Mouse (Mus musculus) neural tube, embryonic 14.5 days (tissue): ENCODE results near the gene Tns2. TPM values are rescaled to one million over a fixed set of nuclear protein-coding genes. Genes with fewer than 3 reads are reported as not detected.

Experiments used
- ATAC-seq: fragments of 200-750 bp; cut with Nextera tagmentation; 2 replicates; pipeline ENCODE4 v1.8.0; 2017; ENCODE audit warnings: low read depth, mild to moderate bottlenecking, moderate TSS enrichment, moderate library complexity
- H3K27ac ChIP-seq: fragments of 300-500 bp; sonication (generic); 2 replicates; pipeline ENCODE4 v1.5.1; 2014; ENCODE audit warnings: low read depth, mild to moderate bottlenecking, control low read depth, low read length, moderate library complexity, mixed read lengths
- H3K27me3 ChIP-seq: fragments of 300-500 bp; sonication (generic); 2 replicates; pipeline ENCODE4 v1.6.1; 2014; ENCODE audit warnings: low read length; ENCODE audit not compliant: control insufficient read depth, insufficient read depth
- H3K36me3 ChIP-seq: fragments of 300-500 bp; sonication (generic); 2 replicates; pipeline ENCODE4 v1.6.1; 2014; ENCODE audit warnings: low read length, mixed read lengths; ENCODE audit not compliant: control insufficient read depth, insufficient read depth
- H3K4me1 ChIP-seq: fragments of 300-500 bp; sonication (generic); 2 replicates; pipeline ENCODE4 v1.6.1; 2014; ENCODE audit warnings: low read length; ENCODE audit not compliant: control insufficient read depth, insufficient read depth
- H3K4me2 ChIP-seq: fragments of 300-500 bp; sonication (generic); 2 replicates; pipeline ENCODE4 v1.6.1; 2014; ENCODE audit warnings: mild to moderate bottlenecking, low read depth, low read length, control low read depth
- H3K4me3 ChIP-seq: fragments of 300-500 bp; sonication (generic); 2 replicates; pipeline ENCODE4 v1.5.1; 2014; ENCODE audit warnings: low read depth, low read length, control low read depth, mixed read lengths
- H3K9ac ChIP-seq: fragments of 300-500 bp; sonication (generic); replicated peaks from 2 replicates; pipeline ENCODE4 v1.6.1; 2014; ENCODE audit warnings: low read depth, mild to moderate bottlenecking, control low read depth, low read length, mixed read lengths
- H3K9me3 ChIP-seq: fragments of 300-500 bp; sonication (generic); 2 replicates; pipeline ENCODE4 v1.6.1; 2016; ENCODE audit warnings: low read length; ENCODE audit not compliant: control insufficient read depth
- WGBS: fragments of 180-500 bp; shearing (Covaris S2); extraction: QIAGEN DNeasy Blood & Tissue Kit; methylation state at CpG from one replicate; pipeline ENCODE4 v1.1.7; 2014; 5-methylcytosine and 5-hydroxymethylcytosine counted together
- polyA plus RNA-seq: library from polyadenylated mRNA; unstranded; fragments of >200 nt; fragmentation: Nextera tagmentation; extraction: Ambion mirVana; gene quantifications from 2 replicates; pipeline ENCODE4 v1.2.1, GENCODE M21; 2014

The Tns2 gene
- polyA plus RNA-seq, 1 experiment from 2014 or later: 4.3 TPM

GRCm38 (mm10) chr15:102105764-102106730, 5.8 kb downstream of the Tns2 start:
- H3K9me3 ChIP-seq: no peaks in the 10 kb centered on the region
- peaks cover 3% of the 10 kb centered on the region; the same call in 1 of the 2 replicates for H3K4me1 ChIP-seq
- H3K4me2 ChIP-seq: peak overlapping the region; percentile 41
- H3K9ac ChIP-seq: no peak overlapping the region
- H3K36me3 ChIP-seq: no peaks in the 10 kb centered on the region
- H3K27me3 ChIP-seq: peaks cover 18% of the 10 kb centered on the region
- H3K27ac ChIP-seq: no peak overlapping the region
- ATAC-seq: no peak
- 29% methylated on average over 18 of the region's 18 CpGs for WGBS
- no peak overlapping the region; the same call in 1 of the 2 replicates for H3K4me3 ChIP-seq

GRCm38 (mm10) chr15:102106754-102107456, 6.7 kb downstream of the Tns2 start:
- Histone ChIP-seq H3K36me3 (no peaks in the 10 kb centered on the region), H3K4me3 (peak overlapping the region; percentile 24), H3K9me3 (no peaks in the 10 kb centered on the region), H3K4me2 (peak overlapping the region; percentile 41), H3K27ac (no peak overlapping the region), H3K27me3 (peaks cover 18% of the 10 kb centered on the region), H3K4me1 (no peaks in the 10 kb centered on the region; the same call in 1 of the 2 replicates), H3K9ac (peak overlapping the region; percentile 12; the same call in 1 of the 2 replicates)
- WGBS: 6% methylated on average over 38 of the region's 38 CpGs
- 0 out of 2 replicates have a peak, but pooled peaks have one; percentile 12 for ATAC-seq

GRCm38 (mm10) chr15:102107689-102108573, 7.7 kb downstream of the Tns2 start:
- H3K27me3 ChIP-seq: peaks cover 18% of the 10 kb centered on the region
- no peak overlapping the region for H3K4me2 ChIP-seq
- no peak overlapping the region for H3K27ac ChIP-seq
- no peak overlapping the region; the same call in 1 of the 2 replicates for H3K4me3 ChIP-seq
- no peak for ATAC-seq
- H3K9me3 ChIP-seq: no peaks in the 10 kb centered on the region
- no peaks in the 10 kb centered on the region for H3K4me1 ChIP-seq
- no peaks in the 10 kb centered on the region for H3K36me3 ChIP-seq
- no peak overlapping the region for H3K9ac ChIP-seq
- WGBS: 36% methylated on average over 13 of the region's 13 CpGs

DNA sequence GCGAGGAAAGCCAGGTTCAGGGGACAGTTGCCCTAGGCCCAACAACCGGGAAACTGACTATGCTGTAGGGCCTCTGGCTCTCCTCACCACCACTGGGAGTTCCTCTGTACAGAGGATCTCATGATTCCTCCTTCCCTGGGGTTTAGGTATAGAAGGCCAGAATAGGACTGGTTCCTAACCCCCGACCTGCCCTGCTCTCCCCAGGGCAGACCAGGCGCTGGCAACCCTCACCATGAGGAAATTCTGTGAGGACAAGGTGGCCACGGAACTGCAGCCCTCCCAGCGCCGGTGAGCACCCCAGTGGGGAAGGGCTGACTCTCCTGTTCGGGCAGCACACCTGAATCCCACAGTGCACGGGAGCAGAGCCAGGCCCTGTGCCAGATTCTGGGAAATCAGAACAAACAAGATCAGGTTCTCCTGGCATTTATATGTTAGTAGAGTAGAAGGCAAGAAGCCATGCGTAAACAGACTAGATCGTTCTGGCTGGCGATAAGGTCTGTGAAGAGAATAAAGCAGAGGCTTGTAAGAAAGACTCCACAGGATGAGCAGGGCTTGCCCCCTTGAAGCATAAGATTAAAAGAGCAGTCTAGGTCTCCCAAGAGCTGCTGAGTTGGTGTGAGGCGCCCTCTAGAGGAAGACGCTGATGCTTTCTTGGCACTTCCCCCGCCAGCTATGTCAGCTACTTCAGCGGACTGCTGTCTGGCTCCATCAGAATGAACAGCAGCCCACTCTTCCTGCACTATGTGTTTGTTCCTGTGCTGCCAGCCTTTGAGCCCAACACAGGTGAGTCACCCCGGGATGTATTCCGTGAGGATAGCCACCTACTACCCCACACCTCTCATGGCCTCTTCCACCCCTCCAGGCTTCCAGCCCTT, 8.7 kb downstream of the Tns2 start:
- 52% methylated on average over 18 of the region's 18 CpGs for WGBS

DNA sequence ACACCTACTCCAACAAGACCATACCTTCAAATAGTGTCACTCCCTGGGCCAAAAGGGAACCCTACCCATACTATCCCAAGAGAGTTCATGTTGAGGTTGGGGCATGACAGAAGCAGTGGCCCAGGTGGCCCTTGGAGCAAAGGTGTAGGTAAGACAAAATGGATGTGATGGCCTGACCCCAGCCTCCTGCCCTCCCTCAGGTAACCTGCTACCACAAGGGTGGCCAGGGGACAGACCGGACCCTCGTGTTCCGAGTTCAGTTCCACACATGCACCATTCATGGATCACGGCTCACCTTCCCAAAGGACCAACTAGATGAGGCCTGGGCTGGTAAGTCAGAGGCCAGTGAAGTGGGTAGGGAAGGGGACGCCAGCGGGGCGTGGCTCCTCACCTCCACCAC, 10.1 kb downstream of the Tns2 start:
- Histone ChIP-seq H3K27ac (no peak overlapping the region), H3K9me3 (no peaks in the 10 kb centered on the region), H3K4me2 (no peak overlapping the region), H3K27me3 (peaks cover 18% of the 10 kb centered on the region), H3K4me3 (no peak overlapping the region), H3K9ac (no peak overlapping the region), H3K4me1 (no peaks in the 10 kb centered on the region), H3K36me3 (no peaks in the 10 kb centered on the region)
- WGBS: 94% methylated on average over 7 of the region's 7 CpGs
- ATAC-seq: no peak

More for the DNA sequence above, 8.7 kb downstream of the Tns2 start:
- H3K4me1 ChIP-seq: no peaks in the 10 kb centered on the region
- H3K27ac ChIP-seq: no peak overlapping the region
- no peak overlapping the region for H3K4me3 ChIP-seq
- H3K4me2 ChIP-seq: no peak overlapping the region
- no peaks in the 10 kb centered on the region for H3K9me3 ChIP-seq
- peaks cover 18% of the 10 kb centered on the region for H3K27me3 ChIP-seq
- H3K9ac ChIP-seq: 0 out of 2 replicates have a peak overlapping the region, but pooled peaks have one; percentile 25
- ATAC-seq: no peak
- no peaks in the 10 kb centered on the region for H3K36me3 ChIP-seq

DNA sequence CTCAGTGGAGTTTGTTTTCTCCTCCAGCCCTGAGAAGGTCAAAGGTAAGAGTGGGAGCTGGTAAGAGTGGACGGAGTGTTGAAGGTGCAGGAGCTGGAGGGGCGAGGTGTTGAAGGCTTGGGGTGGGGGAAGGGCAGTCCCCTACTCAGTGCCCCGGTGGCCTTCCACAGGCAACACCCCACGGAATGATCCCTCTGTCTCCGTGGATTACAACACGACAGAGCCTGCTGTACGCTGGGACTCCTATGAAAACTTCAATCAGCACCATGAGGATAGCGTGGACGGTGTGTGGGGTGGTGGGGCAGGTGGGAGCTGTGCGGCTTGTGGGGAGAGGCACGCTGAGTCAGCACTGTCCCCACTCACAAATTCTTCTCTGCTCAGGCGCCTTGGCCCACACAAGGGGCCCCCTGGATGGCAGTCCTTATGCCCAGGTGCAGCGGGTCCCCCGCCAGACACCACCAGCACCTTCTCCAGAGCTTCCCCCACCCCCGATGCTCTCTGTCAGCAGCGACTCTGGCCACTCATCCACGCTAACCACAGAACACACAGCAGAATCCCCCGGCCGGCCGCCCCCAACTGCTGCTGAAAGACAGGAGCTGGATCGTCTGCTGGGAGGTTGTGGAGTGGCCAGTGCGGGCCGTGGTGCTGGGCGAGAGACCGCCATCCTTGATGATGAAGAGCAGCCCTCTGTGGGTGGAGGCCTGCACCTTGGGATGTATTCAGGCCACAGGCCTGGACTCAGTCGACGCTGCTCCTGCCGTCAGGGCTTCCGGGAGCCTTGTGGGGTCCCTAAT, 10.7 kb downstream of the Tns2 start:
- H3K4me3 ChIP-seq: no peak overlapping the region
- no peaks in the 10 kb centered on the region for H3K9me3 ChIP-seq
- ATAC-seq: no peak
- WGBS: 79% methylated on average over 29 of the region's 29 CpGs
- peaks cover 15% of the 10 kb centered on the region for H3K27me3 ChIP-seq
- peaks cover under 1% of the 10 kb centered on the region; the same call in 1 of the 2 replicates for H3K4me1 ChIP-seq
- H3K27ac ChIP-seq: no peak overlapping the region
- H3K9ac ChIP-seq: no peak overlapping the region
- H3K4me2 ChIP-seq: no peak overlapping the region
- no peaks in the 10 kb centered on the region for H3K36me3 ChIP-seq

DNA sequence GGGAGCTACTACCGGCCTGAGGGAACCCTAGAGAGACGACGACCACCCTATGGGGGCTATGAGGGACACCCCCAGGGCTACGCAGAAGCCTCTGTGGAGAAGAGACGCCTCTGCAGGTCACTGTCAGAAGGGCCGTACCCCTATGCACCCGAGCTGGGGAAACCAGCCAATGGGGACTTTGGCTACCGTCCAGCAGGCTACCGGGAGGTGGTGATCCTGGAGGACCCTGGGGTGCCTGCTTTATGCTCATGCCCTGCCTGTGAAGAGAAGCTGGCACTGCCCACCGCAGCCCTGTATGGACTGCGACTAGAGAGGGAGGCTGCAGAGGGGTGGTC, 11.2 kb downstream of the Tns2 start:
- Histone ChIP-seq H3K4me2 (no peak overlapping the region), H3K4me3 (no peak overlapping the region), H3K27me3 (peaks cover 9% of the 10 kb centered on the region), H3K9ac (no peak overlapping the region), H3K9me3 (no peaks in the 10 kb centered on the region), H3K27ac (no peak overlapping the region), H3K4me1 (peaks cover 3% of the 10 kb centered on the region; the same call in 1 of the 2 replicates), H3K36me3 (no peaks in the 10 kb centered on the region)
- 78% methylated on average over 11 of the region's 11 CpGs for WGBS
- ATAC-seq: no peak
